Mouse (Mus musculus): ENCODE measurements around the gene Zfp704.

GRCm38 (mm10) chr3:9439619-9440286 is 170.1 kb downstream of the Zfp704 start:
- TF ChIP-seq CTCF (conservative IDR thresholded peaks at IDR 0.05; ENCODE audit: low read length) (no peak), NANOG (IDR thresholded peaks at IDR 0.05; ENCODE audit: borderline replicate concordance, low read length) (no peak), POU5F1 (IDR thresholded peaks at IDR 0.05; ENCODE audit: borderline replicate concordance, low read length) (no peak)
